Mouse (Mus musculus): ENCODE data around the gene Fam76a.

Fam76a gene

DNA sequence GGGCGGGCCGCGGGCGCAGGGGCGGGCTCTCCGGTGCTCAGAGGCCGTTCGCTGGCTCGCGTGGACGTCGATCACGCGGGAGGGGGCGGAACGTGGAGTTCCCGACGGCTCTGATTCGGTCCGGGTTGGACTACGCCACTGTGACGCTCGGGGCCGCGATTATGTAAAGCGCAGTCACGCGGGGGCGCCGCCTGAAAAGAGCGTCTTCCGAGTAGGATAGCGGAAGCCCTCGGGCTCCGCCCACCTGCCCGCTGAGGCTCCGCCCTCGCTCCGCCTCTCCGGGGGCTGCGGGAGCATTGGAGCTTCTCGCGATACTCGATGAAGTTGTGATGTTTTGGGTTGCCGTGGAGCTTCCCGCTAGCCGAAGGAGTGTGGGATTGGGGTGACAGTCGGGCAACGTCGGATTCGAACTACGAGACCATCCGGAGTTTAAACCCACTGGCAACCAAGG, at the start of gene Fam76a:
TSS of gene Fam76a (minus strand) at position 1 of the 451 bp plus-strand sequence.
- peak; percentile 100 for DNase-seq

DNA sequence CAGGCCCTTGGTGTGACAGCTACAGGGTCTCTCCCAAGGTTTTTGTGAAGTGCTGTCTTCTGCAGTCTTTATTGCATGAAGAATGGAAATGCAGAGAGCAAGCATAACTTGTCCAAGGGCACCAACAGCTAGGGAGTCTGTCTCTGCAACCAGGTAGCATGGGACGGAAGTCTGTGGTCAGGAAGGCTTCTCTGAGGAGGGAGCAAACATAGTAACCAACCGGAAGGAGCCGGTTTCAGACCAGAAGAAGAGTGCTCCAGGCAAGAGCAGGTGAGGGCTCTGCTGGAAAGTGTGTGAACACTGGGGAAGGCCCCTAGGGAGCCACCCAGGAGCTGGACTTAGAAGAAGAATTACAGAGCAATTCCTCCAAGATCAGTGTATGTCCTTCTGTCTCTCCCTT, 49.7 kb upstream of the Fam76a start:
- DNase-seq = no peak

DNA sequence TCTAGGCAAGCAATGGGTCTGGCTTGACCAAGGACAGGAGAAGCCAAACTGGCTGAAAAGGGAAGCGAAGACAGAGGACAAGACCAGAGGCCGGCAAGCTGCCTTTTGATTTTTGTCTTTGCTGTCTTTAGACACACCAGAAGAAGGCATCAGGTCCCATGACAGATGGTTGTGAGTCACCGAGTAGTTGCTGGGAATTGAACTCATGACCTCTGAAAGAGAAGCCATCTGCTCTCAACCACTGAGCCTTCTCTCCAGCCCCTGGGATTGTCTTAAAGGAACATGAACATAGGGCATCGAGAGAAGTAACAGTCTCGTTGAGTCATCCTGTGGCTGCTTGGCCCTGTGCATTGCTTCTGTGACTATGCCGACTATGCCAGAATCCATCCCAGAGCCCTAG, 49.2 kb upstream of the Fam76a start:
- DNase-seq = no peak

GRCm38 (mm10) chr4:132968105-132968938, 46.0 kb upstream of the Fam76a start:
- DNase-seq = no peak

DNA sequence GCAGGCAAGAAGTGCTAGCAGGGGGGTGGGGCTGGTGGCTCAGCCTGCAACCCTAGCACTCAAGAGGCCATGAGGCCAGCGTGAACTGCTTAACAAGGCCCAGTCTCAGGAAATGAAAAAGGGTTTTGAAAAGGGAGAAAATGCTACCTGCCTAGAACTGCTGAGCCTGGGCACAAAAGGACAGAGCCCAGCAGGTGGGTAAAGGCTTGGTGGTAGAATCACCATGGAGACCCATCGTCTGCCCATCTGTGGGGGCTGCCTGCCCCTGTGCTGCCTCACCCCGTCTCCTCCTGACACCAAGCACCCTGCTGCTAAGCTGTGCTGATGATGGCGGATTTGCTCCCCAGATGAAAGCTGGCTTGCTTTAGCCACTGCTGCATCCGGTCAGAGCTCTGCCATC, 42.1 kb upstream of the Fam76a start:
- no peak for DNase-seq

GRCm38 (mm10) chr4:132964064-132964463, 41.7 kb upstream of the Fam76a start:
- no peak for DNase-seq

DNA sequence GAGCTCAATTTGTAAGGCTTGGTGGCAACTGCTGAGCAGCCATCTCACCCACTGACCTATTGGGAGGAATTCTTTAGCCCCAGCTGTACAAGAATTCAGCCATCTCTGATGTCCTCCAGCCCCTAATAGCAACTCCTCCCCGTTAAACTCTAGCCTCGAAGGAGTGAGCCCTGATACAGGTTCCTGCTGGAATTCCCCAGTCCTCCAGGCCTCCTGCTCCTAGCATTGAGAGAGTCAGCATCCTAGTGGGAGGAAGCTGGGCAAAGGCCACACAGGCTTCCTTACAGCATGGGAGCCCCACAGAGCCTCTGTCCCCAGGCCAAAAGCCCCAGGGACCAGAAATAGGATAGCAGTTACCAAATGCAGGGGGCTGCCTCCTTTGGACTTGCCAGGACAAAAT, 41.1 kb upstream of the Fam76a start:
- no peak for DNase-seq

DNA sequence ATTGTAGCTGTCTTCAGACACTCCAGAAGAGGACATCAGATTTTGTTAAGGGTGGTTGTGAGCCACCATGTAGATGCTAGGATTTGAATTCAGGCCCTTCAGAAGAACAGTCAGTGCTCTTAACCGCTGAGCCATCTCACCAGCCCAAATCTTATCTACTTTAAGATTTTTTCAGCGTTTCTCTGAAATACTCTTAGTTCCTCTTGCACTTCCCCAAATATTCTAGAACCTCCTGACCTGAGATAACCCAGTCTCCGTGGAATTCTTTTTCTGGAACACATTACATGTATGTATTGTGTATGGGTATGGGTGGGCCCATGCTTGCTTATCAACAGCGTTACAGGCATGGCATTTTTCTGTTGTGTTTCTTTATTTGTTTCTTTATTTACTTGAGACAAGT, 40.3 kb upstream of the Fam76a start:
- no peak for DNase-seq

- no peak for DNase-seq
These were observed 39.5 kb upstream of the Fam76a start for GRCm38 (mm10) chr4:132961866-132962265.

DNA sequence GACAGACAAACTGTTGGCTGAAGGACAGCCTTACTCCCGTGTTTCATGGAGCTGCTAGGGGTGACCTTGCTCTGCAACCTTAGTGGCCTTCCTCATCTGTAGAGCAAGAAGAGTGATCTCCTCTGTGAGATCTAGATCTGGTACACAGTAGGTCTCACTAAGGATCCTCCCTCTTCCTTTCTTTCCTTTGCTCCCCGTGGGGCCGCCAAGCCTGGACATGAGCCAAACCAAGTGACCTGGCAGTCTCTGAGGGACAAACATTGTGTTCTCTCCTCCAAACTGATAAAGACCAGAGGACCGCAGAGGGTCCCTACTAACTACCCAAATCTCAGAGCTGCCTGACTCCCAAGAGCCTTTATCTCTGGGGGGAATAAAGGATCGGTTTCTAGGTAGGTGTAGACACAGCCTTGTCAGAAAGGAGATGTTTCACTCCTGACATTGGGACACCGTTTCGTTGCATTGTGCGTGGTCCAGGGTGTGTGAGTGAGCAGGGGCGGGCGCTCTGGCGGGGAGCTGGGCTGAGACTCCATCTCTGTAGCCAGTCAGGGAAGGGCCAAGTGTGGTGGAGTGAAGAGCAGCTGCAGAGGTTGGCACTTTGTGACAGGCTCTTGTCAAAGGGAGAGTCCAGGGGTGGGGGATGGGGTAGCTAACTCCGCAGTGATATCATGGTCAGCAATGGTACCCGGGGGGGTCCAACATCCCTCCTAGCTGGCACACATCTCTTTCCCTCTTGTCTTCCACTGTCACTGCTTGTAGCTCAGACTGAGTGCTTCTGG, 38.7 kb upstream of the Fam76a start:
- no peak for DNase-seq

GRCm38 (mm10) chr4:132960313-132960712, 38.0 kb upstream of the Fam76a start:
- DNase-seq = no peak

GRCm38 (mm10) chr4:132959679-132960045, 37.3 kb upstream of the Fam76a start:
- DNase-seq = no peak

GRCm38 (mm10) chr4:132958741-132959678, 36.7 kb upstream of the Fam76a start:
- no peak for DNase-seq

GRCm38 (mm10) chr4:132955395-132955791, 33.0 kb upstream of the Fam76a start:
- DNase-seq = no peak

GRCm38 (mm10) chr4:132954530-132955394, 32.4 kb upstream of the Fam76a start:
- DNase-seq = peak; percentile 58

GRCm38 (mm10) chr4:132950999-132951398, 28.6 kb upstream of the Fam76a start:
- no peak for DNase-seq

DNA sequence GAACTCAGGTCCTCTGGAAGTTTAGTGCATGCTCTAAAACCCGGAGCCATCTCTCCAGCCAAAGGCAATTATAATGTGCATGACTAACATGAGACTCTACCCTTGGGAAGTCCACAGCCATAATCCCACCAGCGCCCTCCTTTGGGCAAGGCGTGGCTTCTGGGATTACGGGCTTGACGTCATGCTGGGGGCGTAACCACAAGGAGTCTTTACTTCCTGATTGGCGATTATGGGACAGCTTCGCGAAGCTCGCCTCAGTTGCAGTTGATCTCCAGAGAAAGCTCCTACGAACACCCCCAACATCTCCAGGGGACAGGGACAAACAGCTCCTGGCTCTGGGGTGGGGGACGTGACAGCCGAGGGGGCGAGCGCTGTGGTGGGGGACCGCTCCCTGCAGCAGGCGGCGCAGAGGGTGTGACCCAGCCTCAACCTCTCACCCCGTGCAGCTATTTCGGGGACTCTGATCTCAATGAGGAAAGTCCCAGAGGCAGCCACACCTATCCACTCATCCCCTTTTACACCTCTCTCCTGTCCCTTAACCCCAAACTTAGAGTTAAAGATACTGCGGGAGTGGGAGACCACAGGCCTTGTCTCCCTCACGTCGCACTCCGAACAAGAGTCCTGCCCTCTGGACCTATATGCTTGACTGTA, 27.6 kb upstream of the Fam76a start:
- no peak for DNase-seq

DNA sequence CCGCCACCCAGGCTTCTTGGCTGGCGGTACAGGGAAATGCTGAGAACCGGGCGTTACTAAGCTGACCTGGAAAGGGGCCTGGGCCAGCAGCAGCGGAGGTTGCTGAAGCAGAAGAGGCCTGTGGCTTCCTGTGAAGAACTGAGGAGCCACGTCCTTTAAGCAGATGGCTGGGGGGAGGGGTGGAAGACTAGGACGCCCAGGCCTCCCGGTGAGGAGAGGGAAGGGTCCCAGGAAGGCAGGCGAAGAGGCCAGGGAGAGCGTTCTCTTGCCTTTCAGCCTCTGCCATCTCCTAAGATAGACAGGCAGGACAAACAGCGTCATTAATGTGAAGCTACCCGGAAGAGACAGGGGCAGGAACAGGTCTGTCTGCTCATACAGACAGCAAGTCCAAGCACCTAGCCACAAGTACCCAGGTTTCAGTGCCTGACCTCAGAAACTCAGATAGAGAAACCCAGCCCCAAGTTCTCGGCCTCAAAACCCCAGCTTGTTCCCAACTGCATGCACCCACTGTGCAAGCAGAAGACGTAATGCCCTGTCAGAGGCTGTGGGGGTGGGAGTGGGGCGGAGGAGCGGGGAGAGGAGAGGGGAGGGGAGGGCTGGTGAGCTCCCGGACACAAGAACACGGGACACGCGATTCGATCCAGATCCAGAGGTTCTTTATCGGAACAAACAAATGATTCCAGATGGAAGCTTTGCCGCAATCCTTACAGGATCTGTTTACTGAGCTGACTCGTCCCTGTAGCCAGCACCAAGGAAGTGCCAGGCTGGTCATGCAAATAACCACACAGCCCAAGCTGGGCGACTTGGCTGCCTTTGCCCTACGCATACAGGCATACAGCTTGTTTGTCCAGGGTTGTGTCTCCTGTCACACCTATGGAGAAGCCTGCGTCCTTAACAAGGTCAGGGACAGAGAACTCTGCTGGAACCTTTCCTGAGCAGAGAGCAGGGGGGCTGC, 24.0 kb upstream of the Fam76a start:
- DNase-seq = peak; percentile 80

DNA sequence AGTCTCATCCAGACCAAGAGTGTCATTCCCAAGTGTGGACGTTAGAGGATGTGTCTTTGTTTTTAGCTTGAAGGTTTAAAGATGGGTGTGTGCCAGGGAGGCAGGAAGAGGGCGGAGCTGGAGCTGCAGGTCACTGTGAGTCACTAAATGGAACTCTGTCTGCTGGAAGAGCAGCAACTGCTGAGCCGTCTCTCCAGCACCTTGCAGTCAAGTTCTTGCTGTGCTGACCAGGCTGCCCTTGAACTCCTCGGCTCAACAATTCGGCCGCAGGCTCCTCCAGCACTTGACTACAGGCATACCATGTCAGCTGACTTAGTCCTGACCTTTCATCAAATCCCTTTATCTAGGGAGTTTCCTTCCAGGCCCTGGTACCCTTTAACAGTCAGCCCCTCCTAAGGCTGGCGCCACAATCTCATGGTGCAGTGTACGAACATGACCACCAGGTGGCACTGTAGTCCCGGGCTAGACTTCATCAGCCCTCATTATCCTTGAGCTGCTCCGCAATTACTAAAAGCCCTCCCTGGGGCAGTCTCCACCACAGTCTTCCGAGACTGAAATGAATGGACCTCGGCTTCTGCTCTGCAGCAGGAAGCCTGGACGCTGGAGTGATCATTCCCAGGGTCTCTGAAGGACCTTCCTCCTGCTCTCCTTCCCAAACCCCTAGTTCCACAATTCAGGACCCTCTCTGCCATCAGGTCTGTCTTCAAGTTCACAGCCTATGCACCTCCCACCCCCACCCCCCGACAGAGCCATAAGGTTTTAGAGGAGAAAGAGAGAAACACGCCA, 23.1 kb upstream of the Fam76a start:
- DNase-seq = peak; percentile 82

Measured in cerebellum, adult 11-12 months (tissue).